Mouse (Mus musculus) C2C12 (cell line): ENCODE measurements around the gene Abhd6. TPM values are rescaled to one million over a fixed set of nuclear protein-coding genes. Genes with fewer than 3 reads are reported as not detected.

Experiments
- H3K27me3 ChIP-seq: one replicate; pipeline ENCODE4 v1.6.1; 2011; ENCODE audit not compliant: control insufficient read depth, insufficient read depth, insufficient read length
- H3K36me3 ChIP-seq: one replicate; pipeline ENCODE4 v1.6.1; 2011; ENCODE audit not compliant: control insufficient read depth, insufficient read depth
- H3K4me3 ChIP-seq: one replicate; pipeline ENCODE4 v1.5.1; 2011; ENCODE audit warnings: mild to moderate bottlenecking, control low read depth; ENCODE audit not compliant: poor library complexity, insufficient read depth, severe bottlenecking
- H3K79me2 ChIP-seq: one replicate; pipeline ENCODE4 v1.6.1; 2011; ENCODE audit not compliant: control insufficient read depth, insufficient read depth
- H3K79me3 ChIP-seq: one replicate; pipeline ENCODE4 v1.6.1; 2011; ENCODE audit warnings: low read depth, control low read depth
- H3ac ChIP-seq: one replicate; pipeline ENCODE3; 2011; ENCODE audit warnings: low read depth; ENCODE audit not compliant: control insufficient read depth, insufficient read length
- CEBPB ChIP-seq: IDR thresholded peaks from one replicate; pipeline ENCODE4 v1.6.1; 2011; ENCODE audit warnings: low read depth, mild to moderate bottlenecking, control low read depth, moderate library complexity
- CTCF ChIP-seq: IDR thresholded peaks from one replicate; pipeline ENCODE4 v1.5.1; 2011; ENCODE audit not compliant: control insufficient read depth, insufficient read depth, insufficient read length
- FOSL1 ChIP-seq: IDR thresholded peaks from one replicate; pipeline ENCODE4 v1.8.0; 2011; ENCODE audit warnings: mild to moderate bottlenecking, low read length; ENCODE audit not compliant: poor library complexity, insufficient read depth, severe bottlenecking
- MAX ChIP-seq: IDR thresholded peaks from one replicate; pipeline ENCODE4 v1.6.1; 2011; ENCODE audit warnings: mild to moderate bottlenecking, control low read depth
- MYOD1 ChIP-seq: IDR thresholded peaks from one replicate; pipeline ENCODE4 v1.6.1; 2011; ENCODE audit warnings: low read depth; ENCODE audit not compliant: control insufficient read depth, insufficient read length
- MYOG ChIP-seq: IDR thresholded peaks from one replicate; pipeline ENCODE4 v1.6.1; 2011; ENCODE audit not compliant: control insufficient read depth, insufficient read length; ENCODE audit errors: extremely low read depth
- USF1 ChIP-seq: IDR thresholded peaks from one replicate; pipeline ENCODE4 v1.6.1; 2011; ENCODE audit warnings: low read depth, mild to moderate bottlenecking, control low read depth, moderate library complexity
- polyA plus RNA-seq: library from polyadenylated mRNA; unstranded; fragments of >200 nt; fragmentation: generic; extraction: Trizol; gene quantifications from one replicate; pipeline ENCODE4 v1.2.1, GENCODE M21; 2012; ENCODE audit warnings: missing spikeins

The Abhd6 gene
- polyA plus RNA-seq, 1 experiment, result 9.0 TPM

GRCm38 (mm10) chr14:8093427-8093826 lies 90.7 kb downstream of the Abhd6 start:
- Histone ChIP-seq H3K79me2 (peaks cover under 1% of the 10 kb centered on the region), H3ac (no peak overlapping the region), H3K79me3 (no peaks in the 10 kb centered on the region), H3K27me3 (no peaks in the 10 kb centered on the region), H3K4me3 (no peak overlapping the region), H3K36me3 (peaks cover 15% of the 10 kb centered on the region)
- no peak for TF ChIP-seq CEBPB
- no peak for TF ChIP-seq USF1
- no peak for TF ChIP-seq CTCF
- TF ChIP-seq MYOD1, result no peak
- no peak for TF ChIP-seq MAX
- no peak for TF ChIP-seq FOSL1
- no peak for TF ChIP-seq MYOG

DNA sequence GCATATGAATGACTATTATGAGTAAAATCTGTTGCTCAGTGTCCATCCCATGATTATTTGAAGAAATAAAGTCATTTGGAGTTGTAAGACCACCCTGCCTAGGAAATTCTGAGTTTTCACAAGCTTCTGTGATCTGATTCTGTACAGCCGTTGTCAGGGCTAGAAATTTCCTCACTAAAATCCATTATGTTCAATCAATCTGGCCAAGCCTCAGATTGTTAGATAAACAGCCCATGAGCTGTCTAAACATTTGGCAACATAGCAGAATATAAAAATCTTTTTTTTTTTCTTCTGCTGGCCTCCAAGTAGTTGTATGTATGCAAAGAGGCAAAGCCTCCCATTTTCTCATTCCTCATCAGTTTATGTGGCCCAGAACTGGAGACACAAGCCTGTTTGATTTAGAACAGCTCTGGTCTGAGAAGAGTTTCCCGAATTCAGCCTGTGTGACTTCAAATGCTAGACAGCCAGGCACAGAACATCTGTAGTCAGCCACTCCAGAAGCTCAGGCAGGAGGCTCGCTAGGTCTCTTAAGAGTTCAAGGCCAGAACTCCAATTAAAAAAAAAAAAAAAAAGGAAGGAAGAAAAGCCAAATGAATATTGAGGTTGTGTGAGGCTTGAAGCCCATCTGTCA lies 92.3 kb downstream of the Abhd6 start:
- H3K79me2 ChIP-seq, result peaks cover 13% of the 10 kb centered on the region
- H3K36me3 ChIP-seq, result peaks cover 10% of the 10 kb centered on the region
- no peak overlapping the region for H3ac ChIP-seq
- H3K79me3 ChIP-seq, result no peaks in the 10 kb centered on the region
- TF ChIP-seq USF1, result no peak
- TF ChIP-seq CTCF, result no peak
- no peak for TF ChIP-seq MAX
- no peak for TF ChIP-seq FOSL1
- no peak for TF ChIP-seq CEBPB
- TF ChIP-seq MYOD1, result no peak
- no peak for TF ChIP-seq MYOG
- H3K4me3 ChIP-seq, result no peak overlapping the region
- H3K27me3 ChIP-seq, result no peaks in the 10 kb centered on the region

GRCm38 (mm10) chr14:8095562-8095950 lies 92.9 kb downstream of the Abhd6 start:
- Histone ChIP-seq H3K27me3 (no peaks in the 10 kb centered on the region), H3K36me3 (peaks cover 5% of the 10 kb centered on the region), H3ac (no peak overlapping the region), H3K79me2 (peaks cover 13% of the 10 kb centered on the region), H3K79me3 (no peaks in the 10 kb centered on the region), H3K4me3 (no peak overlapping the region)
- no peak for TF ChIP-seq MYOD1
- no peak for TF ChIP-seq MAX
- no peak for TF ChIP-seq CEBPB
- no peak for TF ChIP-seq USF1
- TF ChIP-seq MYOG, result no peak

DNA sequence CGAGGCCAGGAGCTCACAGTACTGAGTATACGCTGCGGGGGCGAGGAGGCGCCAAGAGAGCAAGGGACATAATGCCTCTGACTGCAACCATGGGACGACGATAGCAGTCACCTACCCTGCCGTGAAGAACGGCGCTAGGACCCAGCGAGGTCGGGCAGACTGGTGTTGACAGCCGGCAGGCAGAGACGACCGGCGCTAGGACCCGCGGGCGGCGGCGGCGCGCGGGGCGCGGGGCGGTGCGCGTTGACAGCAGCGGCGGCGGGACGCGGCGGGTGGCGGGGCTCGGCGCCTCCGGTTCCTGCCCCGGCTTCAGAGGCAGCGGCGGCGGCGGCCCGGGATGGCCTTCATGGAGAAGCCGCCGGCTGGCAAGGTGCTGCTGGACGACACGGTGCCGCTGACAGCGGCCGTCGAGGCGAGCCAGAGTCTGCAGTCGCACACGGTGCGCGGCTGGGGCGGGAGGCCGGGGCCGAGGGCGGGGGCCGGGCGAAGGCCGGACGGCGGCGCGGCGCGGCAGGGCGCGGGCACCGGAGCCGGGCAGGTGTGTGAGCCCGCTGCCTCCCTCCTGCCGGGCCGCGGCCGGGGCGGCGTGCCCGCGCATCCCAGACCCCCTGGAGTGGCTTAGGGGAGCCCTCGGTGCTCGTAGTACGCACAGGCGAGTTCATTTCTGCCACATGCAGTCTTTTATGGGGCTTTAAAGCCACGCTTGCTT lies 95.4 kb downstream of the Abhd6 start, which contains the start of gene Pxk:
Pxk (plus strand) TSS at position 234 of the 709 bp plus-strand sequence.
- no peak for TF ChIP-seq CTCF
- peak; percentile 30 for TF ChIP-seq MAX
- peak within 1 kb of the TSS; percentile 35 for H3K4me3 ChIP-seq
- H3K79me2 ChIP-seq, result peaks cover 13% of the 10 kb centered on the region
- H3K36me3 ChIP-seq, result no peaks in the 10 kb centered on the region
- H3K79me3 ChIP-seq, result peaks cover 2% of the 10 kb centered on the region
- peak within 1 kb of the TSS; percentile 83 for H3ac ChIP-seq
- no peaks in the 10 kb centered on the region for H3K27me3 ChIP-seq

DNA sequence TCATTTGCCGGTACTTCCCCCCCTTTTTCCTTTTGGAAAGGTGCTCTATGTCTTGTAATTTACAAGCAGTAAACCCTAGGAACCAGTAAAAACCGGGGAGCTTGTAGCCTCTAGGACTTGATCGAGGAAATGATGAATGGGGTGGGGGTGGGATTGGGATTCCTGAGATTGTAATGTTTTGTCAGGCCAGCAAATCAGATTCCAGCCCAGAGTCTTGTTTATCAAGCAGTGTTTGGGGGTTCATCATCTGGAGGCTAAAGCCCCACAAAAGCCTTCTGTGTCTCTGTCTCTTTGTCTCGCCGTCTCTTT lies 95.9 kb downstream of the Abhd6 start:
- peaks cover 13% of the 10 kb centered on the region for H3K79me2 ChIP-seq
- H3K36me3 ChIP-seq, result no peaks in the 10 kb centered on the region
- H3K4me3 ChIP-seq, result peak overlapping the region; percentile 35
- H3K79me3 ChIP-seq, result peaks cover 2% of the 10 kb centered on the region
- no peaks in the 10 kb centered on the region for H3K27me3 ChIP-seq
- H3ac ChIP-seq, result peak overlapping the region; percentile 83
- no peak for TF ChIP-seq CEBPB
- no peak for TF ChIP-seq USF1
- no peak for TF ChIP-seq FOSL1
- no peak for TF ChIP-seq MYOG
- TF ChIP-seq CTCF, result no peak
- no peak for TF ChIP-seq MAX
- no peak for TF ChIP-seq MYOD1

DNA sequence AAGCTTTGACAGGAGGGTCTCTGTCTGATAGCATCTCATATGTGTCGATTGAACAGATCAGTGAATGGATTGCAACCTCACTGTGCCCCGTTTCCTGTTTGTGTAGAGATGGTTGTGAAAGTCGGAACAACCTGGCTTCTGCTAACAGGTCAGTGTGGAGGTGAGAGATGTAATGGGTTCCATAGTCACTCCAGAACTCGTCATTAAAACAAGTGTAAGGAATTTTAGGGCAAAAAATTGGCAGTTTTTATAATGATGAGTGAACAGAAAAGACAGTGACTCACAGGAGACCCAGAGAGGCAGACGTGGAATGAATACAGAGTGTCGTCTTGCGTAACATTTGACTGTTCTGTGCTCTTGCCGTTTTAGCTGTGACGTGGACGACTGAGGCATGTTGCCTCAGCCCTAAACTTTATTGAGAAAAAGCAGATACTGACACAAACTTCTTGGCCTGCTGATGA lies 96.9 kb downstream of the Abhd6 start:
- H3K79me3 ChIP-seq, result peaks cover 2% of the 10 kb centered on the region
- H3K79me2 ChIP-seq, result peaks cover 13% of the 10 kb centered on the region
- H3ac ChIP-seq, result peak overlapping the region; percentile 6
- H3K27me3 ChIP-seq, result no peaks in the 10 kb centered on the region
- H3K36me3 ChIP-seq, result no peaks in the 10 kb centered on the region
- TF ChIP-seq MAX, result no peak
- peak; percentile 94 for TF ChIP-seq CEBPB
- H3K4me3 ChIP-seq, result no peak overlapping the region
